Mouse (Mus musculus) embryo, embryonic 10.5 days (tissue): ENCODE measurements around the gene Ephb6.

Source experiments
- DNase-seq: peaks from one replicate; pipeline ENCODE4 v3.0.0-alpha.2; 2015; ENCODE audit warnings: low spot score

Gene Ephb6

DNA sequence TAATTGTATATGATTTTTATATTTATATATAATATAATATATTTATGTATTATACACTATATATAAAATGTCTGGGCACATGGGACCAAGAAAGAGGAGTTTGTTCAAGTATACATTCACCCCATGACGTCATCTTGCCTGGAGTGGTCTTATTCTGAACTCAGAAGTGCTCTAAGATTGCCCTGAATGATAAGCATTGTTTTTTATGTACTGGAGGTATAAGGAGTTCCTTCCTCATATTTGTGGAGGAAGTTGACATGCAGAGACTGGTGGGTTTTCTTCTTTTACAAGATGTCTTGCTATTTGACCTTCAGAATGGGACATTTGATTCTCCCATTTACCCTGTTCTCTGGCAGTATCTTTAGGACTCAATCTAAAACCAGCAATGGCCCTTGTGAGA is 22.9 kb downstream of the Ephb6 start:
- no peak for DNase-seq

DNA sequence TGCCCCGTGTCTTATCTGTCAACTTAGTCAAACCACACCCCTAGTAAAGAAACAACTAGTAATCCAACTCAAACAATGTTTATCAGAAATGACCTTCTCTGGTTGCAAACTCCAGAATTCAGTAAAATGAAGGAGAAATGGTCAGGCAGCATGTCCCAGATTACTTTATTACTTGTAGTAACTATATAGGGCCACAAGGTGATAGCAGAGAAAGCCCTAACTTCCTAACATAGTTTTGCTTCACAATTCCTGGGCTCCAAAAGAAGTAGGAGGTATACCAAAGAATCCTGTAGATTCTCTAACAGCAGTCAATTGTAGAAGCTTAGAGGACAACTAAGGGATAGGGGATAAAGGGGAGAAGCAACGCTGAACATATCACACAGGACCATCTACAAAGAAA is 25.5 kb downstream of the Ephb6 start:
- no peak for DNase-seq

DNA sequence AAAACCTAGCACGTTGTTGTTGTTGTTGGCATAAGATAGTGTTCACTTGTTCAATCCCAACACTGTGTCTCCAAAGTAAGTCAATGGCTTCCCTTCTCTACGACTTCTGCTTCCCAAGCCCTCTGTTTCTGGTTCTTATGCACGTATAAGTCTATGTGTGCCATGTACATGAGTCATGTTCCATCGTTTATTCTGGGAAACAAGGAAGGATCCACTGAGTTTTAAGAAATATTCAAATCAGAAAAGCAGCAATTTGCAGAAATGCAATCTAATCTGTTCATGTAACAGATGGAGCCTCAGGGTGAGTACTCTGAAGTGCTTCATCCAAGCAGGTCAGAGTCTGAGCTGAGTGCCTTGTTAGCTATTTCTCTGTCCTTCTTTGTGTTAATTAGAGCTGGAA is 26.3 kb downstream of the Ephb6 start:
- DNase-seq = no peak

DNA sequence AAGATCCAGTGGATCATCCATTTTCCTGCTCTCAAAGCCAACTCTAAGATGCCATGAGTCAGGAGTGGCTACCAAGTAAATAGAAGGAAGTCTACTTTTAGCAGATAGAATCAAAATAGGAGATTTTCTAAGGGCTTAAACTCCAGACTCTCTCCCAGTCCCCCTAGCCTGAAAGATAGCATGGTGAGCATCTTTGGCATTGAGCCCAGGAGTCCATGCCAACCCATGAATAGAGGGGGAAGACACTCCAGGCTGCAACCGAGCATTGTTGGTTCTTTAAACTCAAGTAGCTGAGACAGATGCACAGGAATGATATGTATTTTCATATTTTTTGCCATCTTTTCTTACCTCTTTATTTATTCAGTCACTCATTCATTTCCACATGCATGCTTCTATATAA is 29.9 kb downstream of the Ephb6 start:
- DNase-seq = no peak

DNA sequence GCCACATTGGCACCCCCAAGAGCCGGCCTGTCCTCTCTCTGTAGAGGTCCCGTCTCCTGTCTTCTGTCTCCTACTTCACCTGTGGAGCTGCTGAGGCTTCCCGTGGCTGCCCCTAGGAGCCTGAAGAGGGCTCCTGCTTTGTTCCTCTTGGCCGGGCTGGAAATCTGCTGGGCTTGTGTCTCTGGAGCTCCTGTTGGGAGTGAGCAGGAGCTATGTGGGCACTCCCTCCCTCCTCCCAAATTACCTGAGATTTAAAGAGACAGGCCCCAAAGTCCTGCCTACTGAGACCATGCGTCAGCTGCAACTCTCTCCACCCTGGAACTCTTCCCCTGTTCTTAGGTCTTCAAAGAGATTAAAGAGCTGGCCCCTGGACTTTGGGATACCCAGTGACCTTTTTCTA is 30.9 kb downstream of the Ephb6 start, which contains the start of gene Trpv6:
Gene Trpv6 (minus strand): TSS at position 228 of the 400 bp plus-strand sequence.
- DNase-seq = no peak

DNA sequence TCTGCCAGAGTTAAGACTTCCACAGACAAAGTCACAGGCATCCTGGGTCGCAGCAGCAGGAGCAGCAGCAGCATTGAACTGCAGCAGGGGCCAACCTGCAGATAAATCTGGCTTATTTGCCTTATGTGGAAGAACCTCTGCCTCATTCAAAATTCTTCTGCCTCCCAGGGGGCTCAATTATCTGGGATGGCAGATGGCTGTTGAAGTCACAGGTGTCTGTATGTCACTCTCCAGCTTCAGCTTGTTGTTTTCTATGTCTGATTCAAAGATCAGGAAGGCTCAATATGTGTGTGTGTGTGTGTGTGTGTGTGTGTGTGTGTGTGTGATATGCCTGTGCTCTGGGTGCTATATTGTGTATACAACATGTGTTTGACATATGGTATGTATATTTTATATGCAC is 32.1 kb downstream of the Ephb6 start:
- DNase-seq = no peak

DNA sequence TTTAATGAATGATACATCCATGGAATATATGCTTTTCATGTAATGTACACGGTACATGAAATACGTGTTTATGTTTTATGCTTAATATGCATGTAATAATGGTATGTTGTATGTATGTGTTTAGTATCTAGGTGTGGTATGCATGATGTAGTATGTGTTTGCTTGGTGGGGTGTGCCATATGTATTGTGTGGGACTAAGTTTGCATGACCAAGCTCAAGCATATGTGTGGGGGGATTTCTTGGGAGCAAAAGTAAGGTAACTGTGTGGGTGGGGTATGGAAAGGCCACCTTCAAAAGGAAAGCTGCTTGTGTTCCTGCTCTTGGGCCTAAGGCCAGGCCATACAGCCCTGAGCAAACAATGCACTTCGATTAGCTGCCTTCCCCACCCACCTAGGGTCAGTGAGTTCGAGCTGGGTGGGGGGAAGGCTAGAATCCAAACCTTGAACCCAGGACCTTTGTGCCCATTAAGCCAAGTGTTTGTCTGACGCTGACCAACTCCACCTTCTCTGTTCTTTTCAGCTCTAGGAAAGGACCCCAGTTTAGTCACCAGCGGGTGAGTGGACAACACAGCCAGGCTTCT is 32.7 kb downstream of the Ephb6 start:
- DNase-seq = no peak

DNA sequence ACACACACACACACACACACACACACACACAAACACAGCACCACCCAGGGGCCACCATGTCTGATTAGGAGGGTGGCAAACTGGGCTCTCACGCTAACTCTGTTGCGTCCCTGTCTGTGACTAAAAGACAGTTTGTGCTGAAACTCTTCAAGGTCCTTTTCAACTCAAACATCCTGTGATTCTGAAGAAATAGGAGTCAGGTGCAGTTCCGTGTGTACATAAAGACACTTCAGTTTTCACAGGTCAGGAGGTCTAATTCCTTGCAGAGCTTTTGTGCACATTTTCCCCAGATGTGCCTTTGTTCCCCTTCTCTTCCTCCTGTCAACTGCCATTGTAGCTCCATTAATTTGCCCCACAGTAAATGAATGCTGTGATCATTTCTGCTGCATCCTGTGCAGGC is 35.2 kb downstream of the Ephb6 start:
- DNase-seq = peak; percentile 18

DNA sequence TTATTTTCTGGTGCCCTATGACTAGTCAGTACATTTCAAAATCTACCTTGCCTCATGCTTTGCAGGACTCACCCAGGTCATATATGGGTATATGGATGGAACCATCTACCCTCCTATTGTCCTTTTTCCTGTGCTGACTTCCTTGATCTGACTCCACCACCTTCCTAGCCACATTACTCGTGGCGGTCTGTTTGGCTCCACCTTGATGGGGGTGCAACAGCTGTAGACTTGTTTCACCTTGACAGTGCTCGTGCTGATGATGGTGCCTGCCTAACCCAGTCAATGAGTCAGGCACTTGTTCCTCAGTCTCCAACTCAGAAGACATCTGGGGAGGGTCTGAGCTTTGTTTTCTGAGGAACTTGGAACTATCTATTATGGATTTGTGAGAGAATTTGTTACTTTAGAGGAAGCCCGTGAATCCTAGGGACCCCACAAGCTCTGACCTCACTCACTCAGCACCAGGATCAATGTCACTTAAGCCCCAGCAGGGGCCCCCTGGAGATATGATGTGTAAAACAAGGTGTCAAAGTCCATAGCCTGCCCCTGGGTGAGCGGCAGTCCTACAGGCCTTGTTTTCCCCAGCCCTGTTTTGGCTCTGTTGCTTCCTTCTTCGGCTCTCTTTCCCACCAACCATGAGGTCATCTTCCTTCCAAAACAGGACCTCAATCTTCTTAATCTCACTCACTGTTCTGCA is 36.0 kb downstream of the Ephb6 start:
- DNase-seq = no peak

DNA sequence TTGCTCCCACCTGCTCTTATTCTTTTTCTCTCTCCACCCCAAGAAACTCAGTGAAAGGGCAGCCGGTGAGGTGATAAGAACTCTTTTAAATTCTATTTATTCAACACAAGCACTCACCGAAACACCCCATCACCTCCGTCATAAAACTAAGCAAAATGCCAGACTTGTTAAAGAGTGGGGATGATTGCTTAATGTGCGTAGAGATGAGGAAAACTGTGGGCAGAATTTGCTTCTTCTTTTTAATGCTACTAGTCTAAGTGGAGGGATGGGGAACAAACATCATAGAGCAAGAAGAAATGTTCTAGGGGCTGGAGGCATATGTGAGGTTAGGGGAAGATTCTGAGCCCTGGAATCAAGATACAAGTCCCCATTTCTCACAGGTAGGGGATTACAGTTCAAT is 37.5 kb downstream of the Ephb6 start:
- DNase-seq = no peak

DNA sequence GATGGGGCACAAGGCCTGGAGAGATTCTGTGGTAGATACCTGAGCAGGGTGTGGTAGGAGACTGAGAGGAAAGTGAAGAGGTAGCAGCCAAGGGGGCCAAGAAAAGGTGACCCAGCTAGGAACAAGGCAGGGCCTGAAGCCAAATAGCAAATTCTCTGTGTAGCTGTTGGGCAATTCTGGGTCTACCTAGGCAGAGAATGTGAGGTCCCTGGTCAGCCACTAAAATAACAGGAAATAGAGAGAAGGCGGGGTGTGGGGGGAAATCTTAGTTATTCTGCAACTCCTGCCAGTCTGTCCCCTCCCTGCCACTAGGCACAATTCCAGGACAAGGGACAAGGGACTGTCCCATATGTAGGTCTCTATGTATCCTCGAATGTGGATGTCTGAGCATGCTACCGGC is 37.9 kb downstream of the Ephb6 start:
- DNase-seq = no peak

DNA sequence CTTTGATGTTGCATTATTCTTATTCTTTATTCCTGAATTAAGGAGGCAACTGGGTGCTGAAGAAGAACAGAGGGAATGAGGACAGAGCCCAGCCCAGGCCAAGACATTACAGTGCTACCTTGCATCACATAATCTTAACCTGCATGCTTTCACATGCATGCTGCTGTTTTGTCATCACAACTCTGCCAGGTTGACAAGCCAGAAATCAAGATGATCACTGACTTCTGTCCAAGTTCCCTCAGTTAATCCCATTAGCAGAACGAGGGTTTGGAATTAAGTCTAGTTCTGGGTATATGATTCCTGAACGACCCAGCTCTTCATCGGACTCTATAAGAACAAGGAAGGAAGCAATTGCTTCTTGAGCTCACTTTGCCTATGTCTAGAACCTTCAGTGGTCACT is 40.9 kb downstream of the Ephb6 start:
- no peak for DNase-seq

DNA sequence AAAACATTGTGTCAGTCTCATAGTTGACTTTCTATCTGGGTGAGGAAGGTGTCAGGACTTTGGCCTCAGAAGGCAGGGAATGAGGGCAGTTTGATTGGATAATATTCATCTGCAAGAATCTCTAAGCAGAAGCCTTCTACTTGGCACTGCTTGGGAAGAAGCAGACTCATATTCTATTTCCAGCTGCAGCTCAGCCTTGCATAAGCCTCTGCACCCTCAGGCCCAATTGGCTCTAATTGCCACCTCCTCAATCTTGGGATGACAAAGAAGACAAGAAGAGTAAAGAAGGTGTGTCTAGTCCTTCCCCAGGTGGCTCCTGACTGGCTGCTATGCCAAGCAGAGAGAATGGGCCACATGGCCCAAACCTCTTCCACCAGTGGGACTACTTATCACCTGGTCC is 41.4 kb downstream of the Ephb6 start:
- no peak for DNase-seq

DNA sequence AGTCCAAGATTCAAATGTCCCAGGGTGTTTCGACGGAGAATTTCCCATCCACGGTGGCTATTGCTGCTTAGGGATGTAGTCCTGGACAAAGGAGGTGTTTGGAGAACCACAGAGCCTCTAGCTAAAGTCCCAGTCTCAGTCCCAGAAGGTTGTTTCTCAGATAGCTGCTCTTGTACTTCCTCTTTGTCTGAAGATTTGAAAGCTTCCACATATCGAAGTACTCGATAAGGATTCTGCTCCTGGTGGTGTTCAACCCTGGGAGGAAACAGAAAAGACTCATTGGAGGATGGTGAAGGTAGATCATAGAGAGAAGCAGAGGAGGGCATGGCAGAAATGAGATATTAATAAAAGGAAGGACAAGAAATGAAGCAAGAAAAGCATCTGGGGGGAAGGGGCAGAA is 47.9 kb downstream of the Ephb6 start:
- no peak for DNase-seq

DNA sequence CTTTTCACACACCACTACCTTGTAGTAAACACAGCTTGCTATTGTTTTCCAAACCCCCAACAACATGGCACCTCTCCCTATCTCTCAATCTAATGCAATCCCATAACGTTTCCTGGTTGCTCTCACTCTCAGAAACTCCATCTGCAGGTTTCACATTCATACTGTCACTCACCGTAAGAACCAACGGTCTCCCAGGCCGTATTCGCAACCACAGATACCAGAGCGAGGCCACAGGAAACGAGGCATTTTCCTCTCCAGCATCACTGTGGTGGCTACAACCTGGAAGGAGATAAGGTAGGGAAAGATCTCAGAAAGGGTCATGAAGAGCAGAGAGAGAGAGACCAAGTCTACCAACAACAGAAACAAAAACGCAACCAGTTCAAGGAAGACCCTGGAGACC is 49.4 kb downstream of the Ephb6 start:
- DNase-seq = no peak

DNA sequence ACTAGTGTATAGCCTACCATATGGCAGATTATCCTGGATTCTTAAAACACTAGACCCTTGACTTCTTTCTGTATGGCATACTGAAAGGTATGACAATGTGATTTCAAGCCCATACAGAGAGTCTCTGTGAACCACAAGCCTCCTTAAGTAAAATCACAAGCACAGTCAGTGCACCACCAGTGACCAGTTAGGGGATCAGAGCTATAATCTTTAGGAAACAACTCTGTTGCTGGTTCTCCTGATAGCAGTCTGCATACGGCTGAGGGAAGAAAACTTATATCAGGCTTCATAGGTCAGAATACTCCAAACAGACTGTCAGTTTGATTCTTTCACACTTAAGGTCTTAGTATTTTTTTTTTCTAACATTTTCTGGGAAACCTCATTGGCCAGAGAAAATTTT is 53.2 kb downstream of the Ephb6 start:
- no peak for DNase-seq

DNA sequence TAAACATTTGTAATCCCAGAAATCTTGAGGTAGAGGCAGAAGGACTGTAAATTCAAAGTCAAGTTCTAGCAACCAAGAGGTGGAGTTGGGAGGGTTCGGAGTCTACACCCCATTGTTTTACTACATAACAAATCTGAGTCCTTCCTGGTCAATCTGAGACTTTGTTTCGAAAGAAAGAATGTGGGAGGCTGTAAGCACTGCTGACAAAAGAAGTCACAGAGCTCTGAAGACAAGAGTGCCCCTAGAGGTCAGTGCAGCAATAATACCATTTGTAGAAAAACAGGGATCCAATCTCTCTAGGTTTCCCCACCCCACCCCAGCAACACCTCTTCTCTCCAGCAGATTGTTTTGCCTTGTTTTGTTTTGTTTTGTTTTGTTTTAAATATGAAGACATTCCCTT is 57.0 kb downstream of the Ephb6 start:
- peak; percentile 37 for DNase-seq
